Mouse (Mus musculus): ENCODE data around the gene Nmi. TPM values are rescaled to one million over a fixed set of nuclear protein-coding genes. Genes with fewer than 3 reads are reported as not detected.

Gene Nmi
- polyA plus RNA-seq, 1 experiment from 2014 or later: 18.5 TPM

- ATAC-seq (replicated peaks; ENCODE audit: low FRiP score, low TSS enrichment, low read depth): no peak
- H3K4me1 ChIP-seq (replicated peaks; ENCODE audit: control insufficient read depth, insufficient read depth, low read length): no peaks in the 10 kb centered on the region; the same call in 1 of the 2 replicates
- H3K9me3 ChIP-seq (ENCODE audit: control insufficient read depth, low read length): no peaks in the 10 kb centered on the region
- H3K27me3 ChIP-seq (replicated peaks; ENCODE audit: control insufficient read depth, insufficient read depth, low read length): no peaks in the 10 kb centered on the region
- no peak overlapping the region for H3K4me2 ChIP-seq (ENCODE audit: low read length)
- H3K9ac ChIP-seq (ENCODE audit: low read length): no peak overlapping the region
- no peak for DNase-seq (ENCODE audit: low spot score)
- H3K27ac ChIP-seq (ENCODE audit: low read depth): no peak overlapping the region
- no peak overlapping the region for H3K4me3 ChIP-seq (ENCODE audit: low read depth, low read length)
- no peaks in the 10 kb centered on the region for H3K36me3 ChIP-seq (ENCODE audit: control insufficient read depth, insufficient read depth, low read length)
- WGBS: 82% methylated on average over 3 of the region's 3 CpGs
These were observed 36.7 kb downstream of the Nmi start for GRCm38 (mm10) chr2:51936585-51936984.

GRCm38 (mm10) chr2:51935921-51936320 is 37.4 kb downstream of the Nmi start:
- H3K27me3 ChIP-seq (replicated peaks; ENCODE audit: control insufficient read depth, insufficient read depth, low read length): no peaks in the 10 kb centered on the region
- H3K9ac ChIP-seq (ENCODE audit: low read length): no peak overlapping the region
- no peak for DNase-seq (ENCODE audit: low spot score)
- 90% methylated on average over 7 of the region's 7 CpGs for WGBS
- no peak overlapping the region for H3K27ac ChIP-seq (ENCODE audit: low read depth)
- H3K4me2 ChIP-seq (ENCODE audit: low read length): no peak overlapping the region
- no peak overlapping the region for H3K4me3 ChIP-seq (ENCODE audit: low read depth, low read length)
- no peak for ATAC-seq (replicated peaks; ENCODE audit: low FRiP score, low TSS enrichment, low read depth)
- no peaks in the 10 kb centered on the region; the same call in 1 of the 2 replicates for H3K4me1 ChIP-seq (replicated peaks; ENCODE audit: control insufficient read depth, insufficient read depth, low read length)
- H3K9me3 ChIP-seq (ENCODE audit: control insufficient read depth, low read length): no peaks in the 10 kb centered on the region
- no peaks in the 10 kb centered on the region for H3K36me3 ChIP-seq (ENCODE audit: control insufficient read depth, insufficient read depth, low read length)

- H3K4me2 ChIP-seq (ENCODE audit: low read length): peak within 1 kb of the TSS; percentile 76
- peak; percentile 80 for ATAC-seq (replicated peaks; ENCODE audit: low FRiP score, low TSS enrichment, low read depth)
- 2% methylated on average over 48 of the region's 48 CpGs for WGBS
- H3K27me3 ChIP-seq (replicated peaks; ENCODE audit: control insufficient read depth, insufficient read depth, low read length): no peaks in the 10 kb centered on the region
- peak within 1 kb of the TSS; percentile 54 for H3K27ac ChIP-seq (ENCODE audit: low read depth)
- DNase-seq (ENCODE audit: low spot score): peak; percentile 88
- peak within 1 kb of the TSS; percentile 59 for H3K4me3 ChIP-seq (ENCODE audit: low read depth, low read length)
- H3K9me3 ChIP-seq (ENCODE audit: control insufficient read depth, low read length): no peaks in the 10 kb centered on the region
- H3K4me1 ChIP-seq (replicated peaks; ENCODE audit: control insufficient read depth, insufficient read depth, low read length): no peaks in the 10 kb centered on the region; the same call in 1 of the 2 replicates
- H3K9ac ChIP-seq (ENCODE audit: low read length): peak within 1 kb of the TSS; percentile 57
- H3K36me3 ChIP-seq (ENCODE audit: control insufficient read depth, insufficient read depth, low read length): peaks cover under 1% of the 10 kb centered on the region; the same call in 1 of the 2 replicates
These were observed 38.5 kb downstream of the Nmi start, which contains the start of gene Rbm43 for GRCm38 (mm10) chr2:51934574-51935334. Gene Rbm43 (minus strand): TSS chr2:51935163.

GRCm38 (mm10) chr2:51933341-51934134 is 39.8 kb downstream of the Nmi start:
- Histone ChIP-seq H3K27me3 (replicated peaks; ENCODE audit: control insufficient read depth, insufficient read depth, low read length) (no peaks in the 10 kb centered on the region), H3K36me3 (ENCODE audit: control insufficient read depth, insufficient read depth, low read length) (peaks cover 5% of the 10 kb centered on the region; the same call in 1 of the 2 replicates), H3K4me1 (replicated peaks; ENCODE audit: control insufficient read depth, insufficient read depth, low read length) (no peaks in the 10 kb centered on the region; the same call in 1 of the 2 replicates), H3K4me3 (ENCODE audit: low read depth, low read length) (0 out of 2 replicates have a peak overlapping the region, but pooled peaks have one; percentile 18), H3K27ac (ENCODE audit: low read depth) (no peak overlapping the region), H3K9ac (ENCODE audit: low read length) (no peak overlapping the region), H3K9me3 (ENCODE audit: control insufficient read depth, low read length) (no peaks in the 10 kb centered on the region), H3K4me2 (ENCODE audit: low read length) (peak overlapping the region; percentile 76)
- 41% methylated on average over 11 of the region's 12 CpGs for WGBS
- ATAC-seq (replicated peaks; ENCODE audit: low FRiP score, low TSS enrichment, low read depth) (no peak), DNase-seq (ENCODE audit: low spot score) (no peak)

- H3K9me3 ChIP-seq (ENCODE audit: control insufficient read depth, low read length): no peaks in the 10 kb centered on the region
- H3K4me1 ChIP-seq (replicated peaks; ENCODE audit: control insufficient read depth, insufficient read depth, low read length): no peaks in the 10 kb centered on the region; the same call in 1 of the 2 replicates
- WGBS: 88% methylated on average over 7 of the region's 7 CpGs
- no peak for ATAC-seq (replicated peaks; ENCODE audit: low FRiP score, low TSS enrichment, low read depth)
- no peak for DNase-seq (ENCODE audit: low spot score)
- H3K36me3 ChIP-seq (ENCODE audit: control insufficient read depth, insufficient read depth, low read length): peaks cover 5% of the 10 kb centered on the region; the same call in 1 of the 2 replicates
- H3K27me3 ChIP-seq (replicated peaks; ENCODE audit: control insufficient read depth, insufficient read depth, low read length): no peaks in the 10 kb centered on the region
- H3K27ac ChIP-seq (ENCODE audit: low read depth): no peak overlapping the region
- H3K4me2 ChIP-seq (ENCODE audit: low read length): no peak overlapping the region
- H3K4me3 ChIP-seq (ENCODE audit: low read depth, low read length): no peak overlapping the region
- H3K9ac ChIP-seq (ENCODE audit: low read length): no peak overlapping the region
These were observed 42.1 kb downstream of the Nmi start for GRCm38 (mm10) chr2:51931241-51931640.

- H3K36me3 ChIP-seq (ENCODE audit: control insufficient read depth, insufficient read depth, low read length): no peaks in the 10 kb centered on the region
- no peak overlapping the region for H3K4me3 ChIP-seq (ENCODE audit: low read depth, low read length)
- no peak overlapping the region for H3K27ac ChIP-seq (ENCODE audit: low read depth)
- ATAC-seq (replicated peaks; ENCODE audit: low FRiP score, low TSS enrichment, low read depth): peak; percentile 59; the same call in 1 of the 2 replicates
- DNase-seq (ENCODE audit: low spot score): peak; percentile 79
- 18% methylated on average over 5 of the region's 5 CpGs for WGBS
- no peak overlapping the region for H3K4me2 ChIP-seq (ENCODE audit: low read length)
- H3K9me3 ChIP-seq (ENCODE audit: control insufficient read depth, low read length): no peaks in the 10 kb centered on the region
- H3K27me3 ChIP-seq (replicated peaks; ENCODE audit: control insufficient read depth, insufficient read depth, low read length): no peaks in the 10 kb centered on the region
- peaks cover 17% of the 10 kb centered on the region for H3K4me1 ChIP-seq (replicated peaks; ENCODE audit: control insufficient read depth, insufficient read depth, low read length)
- H3K9ac ChIP-seq (ENCODE audit: low read length): no peak overlapping the region
These were observed 58.2 kb downstream of the Nmi start for GRCm38 (mm10) chr2:51914944-51915680.

GRCm38 (mm10) chr2:51914532-51914931 is 58.8 kb downstream of the Nmi start:
- no peak overlapping the region for H3K27ac ChIP-seq (ENCODE audit: low read depth)
- no peaks in the 10 kb centered on the region for H3K27me3 ChIP-seq (replicated peaks; ENCODE audit: control insufficient read depth, insufficient read depth, low read length)
- 61% methylated on average over 7 of the region's 7 CpGs for WGBS
- H3K4me2 ChIP-seq (ENCODE audit: low read length): no peak overlapping the region
- no peak overlapping the region for H3K9ac ChIP-seq (ENCODE audit: low read length)
- no peak overlapping the region for H3K4me3 ChIP-seq (ENCODE audit: low read depth, low read length)
- H3K9me3 ChIP-seq (ENCODE audit: control insufficient read depth, low read length): no peaks in the 10 kb centered on the region
- peaks cover 17% of the 10 kb centered on the region for H3K4me1 ChIP-seq (replicated peaks; ENCODE audit: control insufficient read depth, insufficient read depth, low read length)
- no peak for DNase-seq (ENCODE audit: low spot score)
- ATAC-seq (replicated peaks; ENCODE audit: low FRiP score, low TSS enrichment, low read depth): no peak
- no peaks in the 10 kb centered on the region for H3K36me3 ChIP-seq (ENCODE audit: control insufficient read depth, insufficient read depth, low read length)

- Histone ChIP-seq H3K9me3 (ENCODE audit: control insufficient read depth, low read length) (no peaks in the 10 kb centered on the region), H3K27me3 (replicated peaks; ENCODE audit: control insufficient read depth, insufficient read depth, low read length) (no peaks in the 10 kb centered on the region), H3K4me2 (ENCODE audit: low read length) (peak overlapping the region; percentile 28; the same call in 1 of the 2 replicates), H3K4me3 (ENCODE audit: low read depth, low read length) (no peak overlapping the region), H3K27ac (ENCODE audit: low read depth) (peak overlapping the region; percentile 87), H3K36me3 (ENCODE audit: control insufficient read depth, insufficient read depth, low read length) (no peaks in the 10 kb centered on the region), H3K4me1 (replicated peaks; ENCODE audit: control insufficient read depth, insufficient read depth, low read length) (peaks cover 17% of the 10 kb centered on the region), H3K9ac (ENCODE audit: low read length) (no peak overlapping the region)
- ATAC-seq (replicated peaks; ENCODE audit: low FRiP score, low TSS enrichment, low read depth) (no peak; the same call in 1 of the 2 replicates), DNase-seq (ENCODE audit: low spot score) (no peak)
- 16% methylated on average over 6 of the region's 6 CpGs for WGBS
These were observed 60.6 kb downstream of the Nmi start for GRCm38 (mm10) chr2:51912740-51913139.
